In the genomic region with DNA sequence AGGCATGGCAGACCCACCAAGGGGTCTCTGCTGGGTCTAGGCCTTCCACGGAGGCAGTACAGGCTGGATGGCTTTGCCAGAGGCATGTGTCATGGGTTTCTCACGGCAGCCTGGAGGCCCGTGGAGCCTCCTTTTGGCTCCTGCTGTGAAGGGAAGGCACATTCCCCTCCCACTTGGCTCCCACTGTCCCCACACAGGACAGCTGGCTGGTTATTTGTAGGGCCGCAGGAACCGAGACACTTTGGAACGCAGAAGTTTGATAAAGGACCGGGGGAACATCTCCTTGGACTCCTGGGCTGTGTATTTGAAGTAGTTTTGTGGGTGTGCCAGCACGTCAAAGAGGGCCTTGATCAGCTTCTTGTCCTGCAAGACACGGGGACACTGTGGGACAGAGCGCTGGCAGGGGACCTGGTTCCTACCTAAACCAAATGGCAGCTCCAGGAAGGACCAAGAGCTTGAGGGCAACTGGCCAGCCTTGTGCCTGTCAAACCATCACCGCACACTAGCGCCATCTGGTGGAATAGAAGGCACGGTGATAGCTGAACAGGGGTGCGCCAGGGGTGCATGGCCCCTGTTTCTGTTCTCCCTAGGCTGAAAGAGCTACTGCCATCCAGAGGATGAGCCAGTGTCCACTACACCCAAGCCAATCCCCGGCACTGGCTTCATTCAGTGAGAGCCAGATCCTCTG, we compare ENCODE assay signal across 8 mouse cellular contexts. TPM values are rescaled to one million over a fixed set of nuclear protein-coding genes. Genes with fewer than 3 reads are reported as not detected.
A peak's percentile ranks its signal among the peaks of the same experiment; 100 is the strongest.
DNase-seq lines count a peak whose midpoint lies in the region; ATAC-seq and TF ChIP-seq lines count a peak whose summit lies in the region.

No protein-coding gene starts in this region.

- no peak overlapping the region for H3K27ac ChIP-seq in lung, embryonic 16.5 days (ENCODE audit: low read length)

- H3K79me3 ChIP-seq in C2C12 (ENCODE audit: low read depth), result no peaks in the 10 kb centered on the region

- H3K4me1 ChIP-seq in lung, embryonic 16.5 days (replicated peaks; ENCODE audit: control insufficient read depth, insufficient read depth, low read length), result peaks cover 3% of the 10 kb centered on the region; the same call in 1 of the 2 replicates

- no peak overlapping the region for H3K9ac ChIP-seq in lung, embryonic 16.5 days (ENCODE audit: low read length)

- peak; percentile 97 for TF ChIP-seq CTCF in C2C12 (IDR thresholded peaks at IDR 0.05; ENCODE audit: control insufficient read depth, insufficient read depth, insufficient read length)

- WGBS in lung, embryonic 16.5 days, result 33% methylated on average over 15 of the region's 15 CpGs

- H3ac ChIP-seq in C2C12 (ENCODE audit: control insufficient read depth, insufficient read length, low read depth), result no peak overlapping the region

- no peaks in the 10 kb centered on the region for H3K79me2 ChIP-seq in C2C12 (ENCODE audit: control insufficient read depth, insufficient read depth)

- no peak overlapping the region for H3K4me2 ChIP-seq in lung, embryonic 16.5 days (ENCODE audit: low read depth, low read length)

- H3K4me3 ChIP-seq in C2C12 (ENCODE audit: insufficient read depth, poor library complexity, severe bottlenecking), result no peak overlapping the region
- H3K4me3 ChIP-seq in lung, embryonic 16.5 days (ENCODE audit: low read length), result no peak overlapping the region

- peak; percentile 81 for DNase-seq in MN1 (ENCODE audit: low spot score)
- peak; percentile 75 for DNase-seq in cerebellum, adult 9-11 months
- DNase-seq in gastrocnemius, postnatal 4 days (ENCODE audit: low spot score in 2 of 2), result peak; percentile 49 to 77
- peak; percentile 72 for DNase-seq in layer of hippocampus, adult 11-12 months (ENCODE audit: low spot score)
- DNase-seq in retina, postnatal 7 days (ENCODE audit: low read depth, low spot score), result peak; percentile 70
- peak; percentile 47 to 66 for DNase-seq in urinary bladder, postnatal 36 days (ENCODE audit: low spot score in 2 of 2)

- no peaks in the 10 kb centered on the region for H3K36me3 ChIP-seq in C2C12 (ENCODE audit: control insufficient read depth, insufficient read depth)
- no peaks in the 10 kb centered on the region for H3K36me3 ChIP-seq in lung, embryonic 16.5 days (ENCODE audit: control insufficient read depth, insufficient read depth, low read length)

- no peaks in the 10 kb centered on the region for H3K9me3 ChIP-seq in lung, embryonic 16.5 days (ENCODE audit: control insufficient read depth, low read length)

- H3K27me3 ChIP-seq in C2C12 (ENCODE audit: control insufficient read depth, insufficient read depth, insufficient read length), result peaks cover 37% of the 10 kb centered on the region
- H3K27me3 ChIP-seq in lung, embryonic 16.5 days (ENCODE audit: control insufficient read depth, insufficient read depth, low read depth, low read length), result no peaks in the 10 kb centered on the region

- peak; percentile 56 for ATAC-seq in lung, embryonic 16.5 days (ENCODE audit: low read depth)

TF ChIP-seq in C2C12, 6 proteins besides CTCF, POLR2A, EP300 and RAD21:
- peak; percentile 46 for TF ChIP-seq MAX (IDR thresholded peaks at IDR 0.05)
- no peak for TF ChIP-seq CEBPB (IDR thresholded peaks at IDR 0.05; ENCODE audit: low read depth)
- no peak for TF ChIP-seq FOSL1 (IDR thresholded peaks at IDR 0.05; ENCODE audit: insufficient read depth, low read length, poor library complexity, severe bottlenecking)
- no peak for TF ChIP-seq MYOD1 (IDR thresholded peaks at IDR 0.05; ENCODE audit: control insufficient read depth, insufficient read length, low read depth)
TF ChIP-seq in C2C12: peak in this region for 1.

RNA-seq across cellular contexts. Expression of gene Ttll12, which starts 12.3 kb away (rescaled TPM):
- polyA plus RNA-seq in C2C12 (2012; fragmentation: generic; extraction: Trizol), result 84.8 TPM
- 10 to 100 TPM; 15.5 to 17.6 TPM for total RNA-seq in gastrocnemius, postnatal 4 days (2021)
- 30.5 and 32.7 TPM in 2 replicates for polyA plus RNA-seq in lung, embryonic 16.5 days (2015; fragmentation: Nextera tagmentation; extraction: Ambion mirVana)

RNA-seq across cellular contexts. Expression of gene Mcat, which starts 43.7 kb away (rescaled TPM):
- polyA plus RNA-seq in C2C12 (2012; fragmentation: generic; extraction: Trizol), result 42.4 TPM
- total RNA-seq in gastrocnemius, postnatal 4 days (2021), result 10 to 100 TPM; 29.8 to 31.3 TPM
- polyA plus RNA-seq in lung, embryonic 16.5 days (2015; fragmentation: Nextera tagmentation; extraction: Ambion mirVana), result 26.6 and 28.2 TPM in 2 replicates

RNA-seq across cellular contexts. Expression of gene Tspo, which starts 43.9 kb away (rescaled TPM):
- polyA plus RNA-seq in C2C12 (2012; fragmentation: generic; extraction: Trizol), result 693 TPM
- total RNA-seq in gastrocnemius, postnatal 4 days (2021), result 10 to 100 TPM; 25.5 to 38.0 TPM
- 112 and 142 TPM in 2 replicates for polyA plus RNA-seq in lung, embryonic 16.5 days (2015; fragmentation: Nextera tagmentation; extraction: Ambion mirVana)
